Mouse (Mus musculus) liver, embryonic 14.5 days (tissue): ENCODE measurements around the gene Hoxd3. TPM values are rescaled to one million over a fixed set of nuclear protein-coding genes. Genes with fewer than 3 reads are reported as not detected.
A peak's percentile ranks its signal among the peaks of the same experiment; 100 is the strongest.

Experiments
- ATAC-seq: fragments of 200-750 bp; cut with Nextera tagmentation; 2 replicates; pipeline ENCODE4 v1.8.0; 2017; ENCODE audit warnings: moderate number of reproducible peaks, mild to moderate bottlenecking, moderate library complexity; ENCODE audit not compliant: insufficient read depth
- DNase-seq, 3 experiments: peaks; one replicate each; pipeline ENCODE4 v3.0.0-alpha.2; 2012 to 2013; ENCODE audit warnings: low read depth in 3 of 3, low spot score in 3 of 3
- H3K27ac ChIP-seq: fragments of 300-500 bp; sonication (generic); 2 replicates; pipeline ENCODE4 v1.5.1; 2014; ENCODE audit warnings: moderate library complexity, mild to moderate bottlenecking, control low read depth, inconsistent platforms
- H3K27me3 ChIP-seq: fragments of 300-500 bp; sonication (generic); 2 replicates; pipeline ENCODE4 v1.6.1; 2014; ENCODE audit warnings: mild to moderate bottlenecking, low read length, moderate library complexity; ENCODE audit not compliant: control insufficient read depth, insufficient read depth
- H3K36me3 ChIP-seq: fragments of 300-500 bp; sonication (generic); replicated peaks from 2 replicates; pipeline ENCODE4 v1.6.1; 2014; ENCODE audit warnings: low read depth; ENCODE audit not compliant: control insufficient read depth, insufficient read depth
- H3K4me1 ChIP-seq, 2 experiments: fragments of 200-500 bp in 1 of 2; fragments of 300-500 bp in 1 of 2; sonication (generic) in 1 of 2; replicated peaks; 2 replicates each; pipeline ENCODE4 v1.6.1; 2012 to 2014; ENCODE audit warnings: antibody characterized with exemption in 1 of 2, inconsistent platforms in 1 of 2, low read length in 1 of 2; ENCODE audit not compliant: control insufficient read depth in 2 of 2, insufficient read depth in 2 of 2
- H3K4me2 ChIP-seq: fragments of 300-500 bp; sonication (generic); 2 replicates; pipeline ENCODE4 v1.6.1; 2014; ENCODE audit warnings: low read depth, mild to moderate bottlenecking, control low read depth, moderate library complexity
- H3K4me3 ChIP-seq, 2 experiments: fragments of 200-500 bp in 1 of 2; fragments of 300-500 bp in 1 of 2; sonication (generic) in 1 of 2; 2 replicates each; pipeline ENCODE4 v1.5.1; 2012 to 2014; ENCODE audit warnings: low read depth in 2 of 2, low read length in 2 of 2, mild to moderate bottlenecking in 2 of 2, control low read depth in 1 of 2, inconsistent platforms in 1 of 2, moderate library complexity in 1 of 2; ENCODE audit not compliant: insufficient read depth in 1 of 2
- H3K9ac ChIP-seq: fragments of 300-500 bp; sonication (generic); replicated peaks from 2 replicates; pipeline ENCODE4 v1.6.1; 2014; ENCODE audit warnings: mild to moderate bottlenecking, control low read depth, moderate library complexity
- H3K9me3 ChIP-seq: fragments of 300-500 bp; sonication (generic); 2 replicates; pipeline ENCODE4 v1.6.1; 2016; ENCODE audit warnings: low read length, mixed read lengths; ENCODE audit not compliant: control insufficient read depth
- CTCF ChIP-seq: IDR thresholded peaks from 2 replicates; pipeline ENCODE4 v1.5.1; 2016; ENCODE audit warnings: antibody characterized with exemption, low read depth, control low read depth
- EP300 ChIP-seq: IDR thresholded peaks from 2 replicates; pipeline ENCODE4 v1.6.1; 2016; ENCODE audit warnings: antibody characterized with exemption, low read depth
- WGBS: fragments of 180-500 bp; shearing (Covaris S2); extraction: QIAGEN DNeasy Blood & Tissue Kit; methylation state at CpG from one replicate; pipeline ENCODE4 v1.1.7; 2014; ENCODE audit not compliant: insufficient replicate concordance; 5-methylcytosine and 5-hydroxymethylcytosine counted together
- microRNA counts: library from miRNA; unstranded; fragments of <30 nt; microRNA quantifications from one replicate; lab custom pipeline; 2016
- microRNA-seq: library from miRNA; unstranded; fragments of <30 nt; microRNA quantifications from one replicate; pipeline ENCODE4, GENCODE M21; 2016
- polyA plus RNA-seq, 2 experiments: library from polyadenylated mRNA; depleted of rRNA in 1 of 2; stranded (reverse) in 1 of 2; unstranded in 1 of 2; fragments of >200 nt; fragmentation: Nextera tagmentation in 1 of 2; extraction: Ambion mirVana in 1 of 2; gene quantifications; 2 replicates each; pipeline versions ENCODE4 v1.2.1 to v1.2.3; 2012 to 2014

Hoxd3 gene
- polyA plus RNA-seq, 2 experiments, result 0.02 TPM; not detected in 1

DNA sequence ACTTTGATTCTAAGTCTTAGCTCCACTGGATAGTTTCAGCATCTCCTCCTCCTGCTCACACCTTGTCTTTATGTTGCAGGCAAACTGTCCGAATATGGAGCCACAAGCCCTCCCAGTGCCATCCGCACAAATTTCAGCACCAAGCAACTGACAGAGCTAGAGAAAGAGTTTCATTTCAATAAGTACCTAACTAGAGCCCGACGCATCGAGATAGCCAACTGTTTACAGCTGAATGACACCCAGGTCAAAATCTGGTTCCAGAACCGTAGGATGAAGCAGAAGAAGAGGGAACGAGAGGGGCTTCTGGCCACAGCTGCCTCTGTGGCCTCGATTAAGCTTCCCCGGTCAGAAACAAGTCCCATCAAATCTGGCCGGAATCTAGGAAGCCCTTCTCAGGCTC lies 52.2 kb downstream of the Hoxd3 start:
- Histone ChIP-seq H3K9me3 (no peaks in the 10 kb centered on the region), H3K27me3 (peaks cover 57% of the 10 kb centered on the region), H3K4me2 (no peak overlapping the region), H3K4me1 (0 out of 4 replicates have a peak, but pooled peaks cover 0 to 1% of the 10 kb centered on the region in 2 experiments), H3K9ac (no peak overlapping the region), H3K27ac (no peak overlapping the region), H3K36me3 (no peaks in the 10 kb centered on the region), H3K4me3 (no peak overlapping the region)
- no peak for TF ChIP-seq CTCF
- TF ChIP-seq EP300, result no peak
- ATAC-seq, result no peak
- DNase-seq, result no peak
- 34% methylated on average over 10 of the region's 10 CpGs for WGBS

- H3K4me1 ChIP-seq, result no peaks in the 10 kb centered on the region
- H3K27ac ChIP-seq, result no peak overlapping the region
- WGBS, result 58% methylated on average over 2 of the region's 2 CpGs
- TF ChIP-seq CTCF (no peak), EP300 (no peak)
- no peaks in the 10 kb centered on the region for H3K36me3 ChIP-seq
- ATAC-seq (no peak), DNase-seq (no peak)
- H3K4me2 ChIP-seq, result no peak overlapping the region
- H3K9ac ChIP-seq, result no peak overlapping the region
- H3K9me3 ChIP-seq, result no peaks in the 10 kb centered on the region
- no peak overlapping the region for H3K4me3 ChIP-seq
- no peaks in the 10 kb centered on the region for H3K27me3 ChIP-seq
Measured at GRCm38 (mm10) chr2:74774359-74774758, 62.6 kb downstream of the Hoxd3 start.

DNA sequence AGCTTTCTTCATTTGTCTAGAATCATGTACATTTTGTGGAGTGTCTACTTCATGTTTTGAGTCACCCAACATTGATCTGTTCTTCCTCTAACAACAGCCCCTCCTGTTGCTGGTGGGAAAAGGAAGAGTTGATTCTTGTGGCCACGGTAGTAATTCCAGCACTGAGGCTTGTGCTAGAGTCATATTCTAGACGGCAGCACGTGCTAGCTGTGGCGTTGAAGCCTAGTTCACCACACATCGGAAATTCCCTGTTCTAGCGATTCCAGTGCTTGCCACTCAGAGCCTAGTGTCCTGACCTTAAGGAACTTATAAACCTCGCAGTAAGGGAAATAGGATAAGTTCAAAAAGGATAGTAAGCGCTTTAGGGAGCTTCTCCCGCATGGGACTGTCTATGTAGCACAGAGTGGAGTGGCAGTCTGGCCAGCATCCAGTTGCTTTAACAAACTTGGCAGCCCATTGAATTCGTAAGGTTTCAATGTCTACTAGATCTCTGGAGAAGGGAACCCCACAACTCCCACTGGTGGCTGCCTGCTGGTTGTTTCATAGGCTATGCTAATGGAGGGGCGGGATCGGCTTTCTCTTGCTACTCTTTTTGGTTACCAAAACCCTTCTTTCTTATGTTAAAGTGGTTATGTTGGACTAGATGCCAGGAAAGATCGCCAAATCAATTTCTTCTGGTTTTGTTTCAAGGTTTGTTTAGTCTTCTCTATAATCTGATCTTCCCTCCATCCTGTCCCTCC lies 66.0 kb downstream of the Hoxd3 start:
- no peak for DNase-seq
- H3K9ac ChIP-seq, result no peak overlapping the region

DNA sequence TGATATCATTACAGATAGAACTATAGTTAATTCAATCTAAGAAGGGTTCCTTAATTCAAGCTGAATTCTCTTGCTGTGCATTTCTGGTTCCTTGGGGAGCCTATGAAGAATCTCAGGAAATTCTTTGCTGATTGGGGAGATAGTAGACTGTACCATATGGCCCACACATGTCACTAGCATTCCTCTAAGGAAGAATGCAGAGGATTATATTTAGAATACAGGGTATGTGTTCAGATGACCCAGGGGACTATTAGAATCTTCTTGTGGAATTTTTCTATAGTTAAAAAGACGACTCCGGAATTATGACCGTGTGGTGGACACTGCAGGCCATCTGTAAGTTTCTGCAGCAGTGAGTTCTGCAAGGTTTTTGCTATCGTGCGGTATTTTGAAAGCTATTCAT lies 69.7 kb downstream of the Hoxd3 start:
- Histone ChIP-seq H3K4me1 (no peaks in the 10 kb centered on the region), H3K9ac (no peak overlapping the region), H3K27me3 (no peaks in the 10 kb centered on the region), H3K4me3 (no peak overlapping the region), H3K9me3 (no peaks in the 10 kb centered on the region), H3K36me3 (no peaks in the 10 kb centered on the region), H3K27ac (no peak overlapping the region), H3K4me2 (no peak overlapping the region)
- ATAC-seq (no peak), DNase-seq (no peak)
- 69% methylated on average over 5 of the region's 5 CpGs for WGBS
- TF ChIP-seq EP300, result no peak
- no peak for TF ChIP-seq CTCF

More for the DNA sequence above, 66.0 kb downstream of the Hoxd3 start:
- no peak overlapping the region for H3K4me2 ChIP-seq
- no peaks in the 10 kb centered on the region for H3K4me1 ChIP-seq
- ATAC-seq, result no peak
- H3K36me3 ChIP-seq, result no peaks in the 10 kb centered on the region
- no peaks in the 10 kb centered on the region for H3K27me3 ChIP-seq
- no peak overlapping the region for H3K4me3 ChIP-seq
- H3K27ac ChIP-seq, result no peak overlapping the region
- WGBS, result 52% methylated on average over 13 of the region's 13 CpGs
- no peaks in the 10 kb centered on the region for H3K9me3 ChIP-seq
- TF ChIP-seq CTCF (no peak), EP300 (no peak)

- H3K4me3 ChIP-seq, result no peak overlapping the region
- H3K9ac ChIP-seq, result no peak overlapping the region
- no peak for TF ChIP-seq EP300
- TF ChIP-seq CTCF, result no peak
- no peak overlapping the region for H3K4me2 ChIP-seq
- ATAC-seq (no peak), DNase-seq (no peak)
- H3K27me3 ChIP-seq, result no peaks in the 10 kb centered on the region
- no peaks in the 10 kb centered on the region for H3K4me1 ChIP-seq
- H3K27ac ChIP-seq, result no peak overlapping the region
- H3K36me3 ChIP-seq, result no peaks in the 10 kb centered on the region
- 47% methylated on average over 7 of the region's 7 CpGs for WGBS
- H3K9me3 ChIP-seq, result no peaks in the 10 kb centered on the region
Measured at GRCm38 (mm10) chr2:74795531-74795930, 83.8 kb downstream of the Hoxd3 start.

MicroRNAs encoded within 50 kb of the gene (microRNA counts, 519-probe panel; counts per million panel counts)
- 69.9 counts per million for microRNA mmu-miR-10b (lab: Ali Mortazavi, UCI)

Small RNAs within 50 kb of the gene (microRNA-seq; reads per million reads assigned to microRNA genes)
- not detected for gene Gm44463
- gene Mir10b, result 772 reads per million, percentile 69 among the genes with 10 or more reads in this experiment

Other genes with a start within 250 kb of the Hoxd3 start
- gene Lnpk, start 132.5 kb upstream of the Hoxd3 start, polyA plus RNA-seq (2012; rRNA removed), result 4.8 and 7.1 TPM in 2 replicates
- 15.4 and 15.5 TPM in 2 replicates for gene Lnpk, start 132.5 kb upstream of the Hoxd3 start, polyA plus RNA-seq (2014; fragmentation: Nextera tagmentation; extraction: Ambion mirVana)
- gene Evx2, start 52.4 kb upstream of the Hoxd3 start, polyA plus RNA-seq (2012; rRNA removed), result 0.02 TPM in 1 of 2 replicates, not detected in the other
- gene Evx2, start 52.4 kb upstream of the Hoxd3 start, polyA plus RNA-seq (2014; fragmentation: Nextera tagmentation; extraction: Ambion mirVana), result not detected in 2 replicates
- gene Hoxd13, start 43.6 kb upstream of the Hoxd3 start, polyA plus RNA-seq (2012; rRNA removed), result 0.09 and 0.29 TPM in 2 replicates
- gene Hoxd13, start 43.6 kb upstream of the Hoxd3 start, polyA plus RNA-seq (2014; fragmentation: Nextera tagmentation; extraction: Ambion mirVana), result not detected in 2 replicates
- 0.04 and 0.10 TPM in 2 replicates for gene Hoxd12, start 36.9 kb upstream of the Hoxd3 start, polyA plus RNA-seq (2012; rRNA removed)
- gene Hoxd12, start 36.9 kb upstream of the Hoxd3 start, polyA plus RNA-seq (2014; fragmentation: Nextera tagmentation; extraction: Ambion mirVana), result not detected in 2 replicates
- 0.04 and 0.09 TPM in 2 replicates for gene Hoxd11, start 32.4 kb upstream of the Hoxd3 start, polyA plus RNA-seq (2012; rRNA removed)
- gene Hoxd11, start 32.4 kb upstream of the Hoxd3 start, polyA plus RNA-seq (2014; fragmentation: Nextera tagmentation; extraction: Ambion mirVana), result not detected in 2 replicates
- gene Hoxd10, start 20.0 kb upstream of the Hoxd3 start, polyA plus RNA-seq (2012; rRNA removed), result 0.07 TPM in 1 of 2 replicates, not detected in the other
- not detected in 2 replicates for gene Hoxd10, start 20.0 kb upstream of the Hoxd3 start, polyA plus RNA-seq (2014; fragmentation: Nextera tagmentation; extraction: Ambion mirVana)
- gene Hoxd9, start 14.2 kb upstream of the Hoxd3 start, polyA plus RNA-seq (2012; rRNA removed), result 0.03 TPM in 1 of 2 replicates, not detected in the other
- not detected in 2 replicates for gene Hoxd9, start 14.2 kb upstream of the Hoxd3 start, polyA plus RNA-seq (2014; fragmentation: Nextera tagmentation; extraction: Ambion mirVana)
- gene Hoxd8, start 7.3 kb upstream of the Hoxd3 start, polyA plus RNA-seq (2012; rRNA removed), result 0.02 and 0.04 TPM in 2 replicates
- 0.06 TPM in 1 of 2 replicates, not detected in the other for gene Hoxd8, start 7.3 kb upstream of the Hoxd3 start, polyA plus RNA-seq (2014; fragmentation: Nextera tagmentation; extraction: Ambion mirVana)
- 0.04 TPM in 1 of 2 replicates, not detected in the other for gene Hoxd4, start within 50 bp of the Hoxd3 start, polyA plus RNA-seq (2012; rRNA removed)
- gene Hoxd4, start within 50 bp of the Hoxd3 start, polyA plus RNA-seq (2014; fragmentation: Nextera tagmentation; extraction: Ambion mirVana), result not detected in 2 replicates
- gene Gm28230, start 14.8 kb downstream of the Hoxd3 start, polyA plus RNA-seq (2012; rRNA removed), result not detected in 2 replicates
- gene Gm28230, start 14.8 kb downstream of the Hoxd3 start, polyA plus RNA-seq (2014; fragmentation: Nextera tagmentation; extraction: Ambion mirVana), result not detected in 2 replicates
- not detected in 2 replicates for gene Hoxd1, start 51.1 kb downstream of the Hoxd3 start, polyA plus RNA-seq (2012; rRNA removed)
- gene Hoxd1, start 51.1 kb downstream of the Hoxd3 start, polyA plus RNA-seq (2014; fragmentation: Nextera tagmentation; extraction: Ambion mirVana), result not detected in 2 replicates
- 14.5 and 23.8 TPM in 2 replicates for gene Mtx2, start 113.9 kb downstream of the Hoxd3 start, polyA plus RNA-seq (2012; rRNA removed)
- gene Mtx2, start 113.9 kb downstream of the Hoxd3 start, polyA plus RNA-seq (2014; fragmentation: Nextera tagmentation; extraction: Ambion mirVana), result 74.7 and 83.3 TPM in 2 replicates